13 mouse cellular contexts compared by ENCODE assay signal in the genomic region with DNA sequence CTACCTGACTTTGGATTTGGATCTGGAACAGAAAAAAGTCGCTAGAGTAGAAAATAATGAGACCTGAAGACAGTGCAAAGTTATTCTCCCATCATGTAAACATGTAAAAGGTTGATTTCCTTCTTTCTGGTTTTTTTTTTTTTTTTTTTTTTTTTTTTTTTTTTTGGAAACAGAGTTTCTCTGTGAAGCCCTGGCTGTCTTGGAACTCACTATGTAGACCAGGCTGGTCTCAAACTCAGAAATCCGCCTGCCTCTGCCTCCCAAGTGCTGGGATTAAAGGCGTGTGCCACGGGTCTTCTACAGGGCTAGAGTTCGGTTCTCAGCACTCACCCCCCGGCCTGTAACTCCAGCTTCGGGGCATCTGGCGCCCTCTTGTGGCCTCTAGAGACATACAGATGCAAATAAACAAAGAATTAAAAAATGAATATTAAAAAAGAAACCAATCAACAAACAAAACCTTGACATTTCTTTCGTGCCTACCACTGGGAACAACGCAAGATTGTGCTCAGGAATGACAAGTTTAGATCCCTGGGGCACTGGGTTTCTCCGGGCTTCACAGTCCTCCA. TPM values are rescaled to one million over a fixed set of nuclear protein-coding genes. Genes with fewer than 3 reads are reported as not detected.
A peak's percentile ranks its signal among the peaks of the same experiment; 100 is the strongest.
DNase-seq lines count a peak whose midpoint lies in the region; ATAC-seq and TF ChIP-seq lines count a peak whose summit lies in the region.
"Had no signal": no experiment of that assay in that cellular context is flagged by ENCODE, and none has a peak within 500 bp of the region (broad histone marks: within the 10 kb centered on the region; RNA-seq: fewer than 3 reads in every experiment).

No protein-coding gene starts in this region.

- peaks cover 3% of the 10 kb centered on the region; the same call in 1 of the 2 replicates for H3K9me3 ChIP-seq in heart, embryonic 13.5 days
- H3K9me3 ChIP-seq: limb, embryonic 12.5 days; midbrain, embryonic 10.5 days had no signal

- peaks cover 9% of the 10 kb centered on the region for H3K4me1 ChIP-seq in heart, embryonic 13.5 days
- peaks cover 8% of the 10 kb centered on the region for H3K4me1 ChIP-seq in lung, adult 2 months (ENCODE audit: control insufficient read depth, insufficient read depth, low read length)

- TF ChIP-seq POLR2A in lung, adult 2 months (IDR thresholded peaks at IDR 0.05; ENCODE audit: borderline replicate concordance, extremely low read depth, low read depth, low read length): no peak

- no peak overlapping the region for H3K4me3 ChIP-seq in heart, embryonic 13.5 days
- H3K4me3 ChIP-seq in lung, adult 2 months (replicated peaks; ENCODE audit: extremely low read depth, low read depth, low read length): no peak overlapping the region
- H3K4me3 ChIP-seq: limb, embryonic 12.5 days; midbrain, embryonic 10.5 days had no signal

- no peaks in the 10 kb centered on the region for H3K36me3 ChIP-seq in heart, embryonic 13.5 days
- H3K36me3 ChIP-seq: limb, embryonic 12.5 days; midbrain, embryonic 10.5 days had no signal

- H3K27me3 ChIP-seq in heart, embryonic 13.5 days (replicated peaks): no peaks in the 10 kb centered on the region
- H3K27me3 ChIP-seq: limb, embryonic 12.5 days had no signal

- WGBS in heart, embryonic 13.5 days: 72% methylated on average over 11 of the region's 11 CpGs
- 73% methylated on average over 11 of the region's 11 CpGs for WGBS in lung, adult 2 months

- peak overlapping the region; percentile 41; the same call in 1 of the 2 replicates for H3K4me2 ChIP-seq in heart, embryonic 13.5 days
- H3K4me2 ChIP-seq: limb, embryonic 12.5 days had no signal

- no peak overlapping the region for H3K9ac ChIP-seq in heart, embryonic 13.5 days
- H3K9ac ChIP-seq: limb, embryonic 12.5 days had no signal

- no peak overlapping the region for H3K27ac ChIP-seq in heart, embryonic 13.5 days (replicated peaks)
- H3K27ac ChIP-seq: limb, embryonic 12.5 days; midbrain, embryonic 10.5 days had no signal

- ATAC-seq in heart, embryonic 13.5 days (ENCODE audit: extremely low read depth, insufficient number of reproducible peaks, low FRiP score, low TSS enrichment): no peak

- intact Hi-C loops in heart, postnatal 25 days (cut with DNase I): no loop called here

- DNase-seq in heart, postnatal 25 days (ENCODE audit: low spot score): no peak
- peak; percentile 13 for DNase-seq in lung, postnatal 36 days
- DNase-seq in lung, adult 2 months: no peak
- DNase-seq in induced T-regulatory cell, adult 2 months (ENCODE audit: low read depth): peak; percentile 60
- peak; percentile 64 for DNase-seq in testis, postnatal 14 days (ENCODE audit: low spot score)
- DNase-seq in spleen, adult 18-20 months: no peak
- DNase-seq in cerebellum, postnatal 4 days (ENCODE audit: low spot score in 2 of 2): no peak
- DNase-seq: adrenal gland, adult 8-10 months; cerebellum, adult 2 months; right cerebral cortex, adult 18-20 months had no signal

- no peak for TF ChIP-seq CTCF in lung, adult 2 months (IDR thresholded peaks at IDR 0.05; ENCODE audit: insufficient read depth, low read length)

RNA-seq across cellular contexts. Expression of a gene that starts 11.4 kb away (rescaled TPM):
- polyA plus RNA-seq in heart, embryonic 13.5 days (2015; fragmentation: Nextera tagmentation; extraction: Ambion mirVana): 1.9 and 2.0 TPM in 2 replicates
- 1 to 10 TPM; 2.3 TPM for total RNA-seq in heart, postnatal 25 days (2021)
- 39.7 and 53.1 TPM in 2 replicates for polyA plus RNA-seq in lung, adult 2 months (2012; rRNA removed)

RNA-seq across cellular contexts. Expression of a gene that starts 14.8 kb away (rescaled TPM):
- polyA plus RNA-seq in heart, embryonic 13.5 days (2015; fragmentation: Nextera tagmentation; extraction: Ambion mirVana): 281 and 299 TPM in 2 replicates
- total RNA-seq in heart, postnatal 25 days (2021): 10 to 100 TPM; 69.0 to 75.5 TPM
- polyA plus RNA-seq in lung, adult 2 months (2012; rRNA removed): 3.0 and 13.6 TPM in 2 replicates

Comparison
In these comparisons a context has a peak if more than half of its experiments do, and no peak if none do; other contexts are left out.
1. DNase-seq: peak in lung, postnatal 36 days (single experiment), induced T-regulatory cell, adult 2 months (single experiment) and testis, postnatal 14 days (single experiment); none in heart, postnatal 25 days (single experiment), lung, adult 2 months (single experiment), spleen, adult 18-20 months (0 of 2) and cerebellum, postnatal 4 days (0 of 2).
2. RNA of a gene that starts 11.4 kb away (polyA plus RNA-seq): 39.7 to 53.1 TPM in lung, adult 2 months; 1.9 to 2.0 TPM in heart, embryonic 13.5 days; every median in the first group is over 10 times any median in the second.
3. RNA of a gene that starts 14.8 kb away (polyA plus RNA-seq): 281 to 299 TPM in heart, embryonic 13.5 days; 3.0 to 13.6 TPM in lung, adult 2 months; every median in the first group is over 10 times any median in the second.